Mouse (Mus musculus): ENCODE measurements around the gene Hnrnpul2. TPM values are rescaled to one million over a fixed set of nuclear protein-coding genes. Genes with fewer than 3 reads are reported as not detected.

Gene Hnrnpul2
- polyA plus RNA-seq, 1 experiment from 2014 or later: 3.6 TPM

DNA sequence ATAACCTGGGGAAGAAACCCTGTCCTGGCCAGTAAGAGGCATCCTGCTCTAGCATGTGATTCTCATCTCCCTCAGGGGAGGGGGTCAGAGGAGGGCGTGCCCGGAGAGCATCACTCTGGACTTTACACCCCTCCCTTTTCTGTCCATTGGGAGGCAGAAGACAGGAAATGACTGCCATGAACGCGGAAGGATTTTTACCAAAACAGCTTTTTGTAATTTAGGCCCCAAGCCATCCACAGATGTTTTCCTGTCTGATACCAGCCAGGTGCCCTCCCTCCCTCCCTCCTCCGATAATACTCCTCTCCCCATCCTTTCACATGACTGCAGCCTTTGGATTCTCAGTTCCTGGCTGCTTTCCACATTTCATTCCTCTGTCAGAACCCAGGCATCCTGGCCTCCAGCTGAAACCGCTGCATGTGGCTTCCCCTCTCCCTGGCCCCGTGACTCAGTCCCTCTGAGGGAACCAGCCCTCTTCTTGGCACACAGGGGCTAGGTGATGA, 30.6 kb downstream of the Hnrnpul2 start, which contains the start of gene Lrrn4cl:
TSS of gene Lrrn4cl (plus strand) at position 367 of the 500 bp plus-strand sequence.
- peak within 1 kb of the TSS; percentile 61 for H3K27ac ChIP-seq (replicated peaks)
- ATAC-seq (ENCODE audit: low FRiP score, low TSS enrichment): peak; percentile 88
- peak; percentile 46 for DNase-seq (ENCODE audit: low spot score)
- 16% methylated on average over 7 of the region's 7 CpGs for WGBS
- no peak within 1 kb of the TSS for H3K4me3 ChIP-seq (ENCODE audit: low read depth, low read length)
- H3K27me3 ChIP-seq (ENCODE audit: control insufficient read depth, insufficient read depth, low read length): no peaks in the 10 kb centered on the region
- H3K4me1 ChIP-seq (replicated peaks; ENCODE audit: control insufficient read depth, insufficient read depth): no peaks in the 10 kb centered on the region; the same call in 1 of the 2 replicates
- peak within 1 kb of the TSS; percentile 35; the same call in 1 of the 2 replicates for H3K9ac ChIP-seq (ENCODE audit: low read length)
- TF ChIP-seq EP300 (optimal IDR thresholded peaks at IDR 0.05) (no peak), CTCF (IDR thresholded peaks at IDR 0.05; ENCODE audit: low read depth) (peak; percentile 27)
- peak within 1 kb of the TSS; percentile 14; the same call in 1 of the 2 replicates for H3K4me2 ChIP-seq (replicated peaks; ENCODE audit: low read depth)
- H3K9me3 ChIP-seq (ENCODE audit: control insufficient read depth, low read length): no peaks in the 10 kb centered on the region
- peaks cover 13% of the 10 kb centered on the region for H3K36me3 ChIP-seq (ENCODE audit: control insufficient read depth, insufficient read depth, low read length)

GRCm38 (mm10) chr19:8851639-8852038, 31.8 kb downstream of the Hnrnpul2 start:
- TF ChIP-seq EP300 (optimal IDR thresholded peaks at IDR 0.05): no peak
- peak; percentile 34; the same call in 1 of the 2 replicates for TF ChIP-seq CTCF (IDR thresholded peaks at IDR 0.05; ENCODE audit: low read depth)
- peak; percentile 52 for DNase-seq (ENCODE audit: low spot score)
- H3K27ac ChIP-seq (replicated peaks): no peak overlapping the region
- H3K9ac ChIP-seq (ENCODE audit: low read length): no peak overlapping the region
- no peaks in the 10 kb centered on the region for H3K27me3 ChIP-seq (ENCODE audit: control insufficient read depth, insufficient read depth, low read length)
- H3K36me3 ChIP-seq (ENCODE audit: control insufficient read depth, insufficient read depth, low read length): peaks cover 7% of the 10 kb centered on the region
- ATAC-seq (ENCODE audit: low FRiP score, low TSS enrichment): peak; percentile 34; the same call in 1 of the 2 replicates
- no peak overlapping the region for H3K4me2 ChIP-seq (replicated peaks; ENCODE audit: low read depth)
- no peak overlapping the region for H3K4me3 ChIP-seq (ENCODE audit: low read depth, low read length)
- 44% methylated on average over 7 of the region's 7 CpGs for WGBS
- no peaks in the 10 kb centered on the region for H3K9me3 ChIP-seq (ENCODE audit: control insufficient read depth, low read length)
- H3K4me1 ChIP-seq (replicated peaks; ENCODE audit: control insufficient read depth, insufficient read depth): no peaks in the 10 kb centered on the region; the same call in 1 of the 2 replicates

DNA sequence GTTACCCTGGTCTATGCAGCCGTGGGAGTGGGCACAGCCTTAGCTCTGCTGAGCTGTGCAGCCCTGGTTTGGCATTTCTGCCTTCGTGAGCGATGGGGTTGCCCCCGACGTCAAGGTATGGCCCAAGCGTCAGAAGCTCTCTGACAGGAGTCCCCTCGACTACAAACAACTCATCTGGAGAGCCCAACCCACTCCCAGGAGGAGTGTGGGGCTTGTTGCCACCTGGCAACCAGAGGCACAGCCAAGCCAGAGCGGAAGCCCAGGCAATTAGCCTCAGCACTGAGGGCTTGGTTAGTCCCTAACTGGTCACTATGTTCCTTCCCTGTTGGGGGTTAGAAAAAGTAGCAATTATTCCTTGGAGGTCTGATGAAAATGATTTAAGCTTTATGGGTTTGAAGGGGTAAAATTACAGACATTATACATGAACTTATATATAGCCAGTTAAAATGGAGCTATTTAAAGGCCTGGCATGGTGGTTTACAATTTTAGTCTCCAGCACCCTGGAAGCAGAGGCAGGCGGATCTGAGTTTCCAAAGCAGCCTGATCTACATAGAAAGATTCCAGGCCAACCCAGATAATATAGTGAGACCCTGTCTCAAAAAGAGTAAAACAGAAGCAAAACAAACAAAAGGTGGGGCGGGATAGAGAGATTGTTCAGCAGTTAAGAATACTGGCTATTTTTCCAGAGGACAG, 32.6 kb downstream of the Hnrnpul2 start:
- Histone ChIP-seq H3K27ac (replicated peaks) (no peak overlapping the region), H3K36me3 (ENCODE audit: control insufficient read depth, insufficient read depth, low read length) (peaks cover 2% of the 10 kb centered on the region), H3K4me3 (ENCODE audit: low read depth, low read length) (no peak overlapping the region), H3K9ac (ENCODE audit: low read length) (no peak overlapping the region), H3K4me2 (replicated peaks; ENCODE audit: low read depth) (no peak overlapping the region), H3K9me3 (ENCODE audit: control insufficient read depth, low read length) (no peaks in the 10 kb centered on the region), H3K4me1 (replicated peaks; ENCODE audit: control insufficient read depth, insufficient read depth) (no peaks in the 10 kb centered on the region; the same call in 1 of the 2 replicates), H3K27me3 (ENCODE audit: control insufficient read depth, insufficient read depth, low read length) (no peaks in the 10 kb centered on the region)
- DNase-seq (ENCODE audit: low spot score) (no peak), ATAC-seq (ENCODE audit: low FRiP score, low TSS enrichment) (no peak; the same call in 1 of the 2 replicates)
- TF ChIP-seq EP300 (optimal IDR thresholded peaks at IDR 0.05): no peak
- no peak for TF ChIP-seq CTCF (IDR thresholded peaks at IDR 0.05; ENCODE audit: low read depth)
- WGBS: 47% methylated on average over 10 of the region's 10 CpGs

DNA sequence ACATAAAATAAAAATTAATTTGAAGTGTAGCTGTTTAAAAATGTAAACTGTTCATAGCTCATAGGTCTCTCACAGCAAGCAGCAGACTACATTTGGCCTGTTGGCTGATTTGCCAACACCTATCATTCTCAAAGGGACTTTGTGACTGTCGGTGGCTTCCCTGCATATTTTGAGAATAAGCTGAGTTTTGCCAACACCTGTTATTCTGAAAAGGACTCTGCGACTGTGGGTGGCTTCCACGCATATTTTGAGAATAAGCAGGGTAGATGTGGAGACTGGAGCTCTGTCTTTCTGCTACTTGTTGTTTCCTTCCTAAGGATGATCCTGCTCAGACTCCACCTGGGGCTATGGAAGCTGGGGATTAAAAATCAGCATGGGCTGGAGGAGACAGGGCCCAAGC, 33.3 kb downstream of the Hnrnpul2 start:
- Histone ChIP-seq H3K4me2 (replicated peaks; ENCODE audit: low read depth) (no peak overlapping the region), H3K9me3 (ENCODE audit: control insufficient read depth, low read length) (no peaks in the 10 kb centered on the region), H3K36me3 (ENCODE audit: control insufficient read depth, insufficient read depth, low read length) (no peaks in the 10 kb centered on the region), H3K4me3 (ENCODE audit: low read depth, low read length) (no peak overlapping the region), H3K27me3 (ENCODE audit: control insufficient read depth, insufficient read depth, low read length) (no peaks in the 10 kb centered on the region), H3K9ac (ENCODE audit: low read length) (no peak overlapping the region), H3K27ac (replicated peaks) (no peak overlapping the region), H3K4me1 (replicated peaks; ENCODE audit: control insufficient read depth, insufficient read depth) (no peaks in the 10 kb centered on the region; the same call in 1 of the 2 replicates)
- DNase-seq (ENCODE audit: low spot score) (no peak), ATAC-seq (ENCODE audit: low FRiP score, low TSS enrichment) (no peak)
- TF ChIP-seq CTCF (IDR thresholded peaks at IDR 0.05; ENCODE audit: low read depth) (no peak), EP300 (optimal IDR thresholded peaks at IDR 0.05) (no peak)
- 83% methylated on average over 3 of the region's 3 CpGs for WGBS

DNA sequence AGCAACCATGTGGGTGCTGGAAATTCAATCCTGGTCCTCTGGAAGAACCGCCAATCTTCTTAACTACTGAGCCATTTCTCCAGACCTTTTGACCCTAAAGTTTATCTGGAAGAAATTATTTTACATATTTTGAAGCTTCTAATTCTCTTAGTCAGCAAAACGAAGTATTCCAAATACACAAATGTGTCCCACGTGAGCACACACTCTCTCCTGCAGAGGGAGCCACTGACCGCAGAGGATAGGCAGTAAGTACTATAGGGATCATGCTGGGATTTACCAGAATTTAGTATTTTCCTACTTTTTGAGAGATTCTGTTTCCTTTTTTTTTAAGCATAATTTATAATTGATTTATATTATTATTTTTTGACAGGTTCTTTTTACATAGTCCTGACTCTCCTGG, 37.9 kb downstream of the Hnrnpul2 start:
- Histone ChIP-seq H3K27me3 (ENCODE audit: control insufficient read depth, insufficient read depth, low read length) (no peaks in the 10 kb centered on the region), H3K27ac (replicated peaks) (no peak overlapping the region), H3K9ac (ENCODE audit: low read length) (no peak overlapping the region), H3K9me3 (ENCODE audit: control insufficient read depth, low read length) (no peaks in the 10 kb centered on the region), H3K4me1 (replicated peaks; ENCODE audit: control insufficient read depth, insufficient read depth) (no peaks in the 10 kb centered on the region), H3K4me3 (ENCODE audit: low read depth, low read length) (no peak overlapping the region), H3K4me2 (replicated peaks; ENCODE audit: low read depth) (no peak overlapping the region), H3K36me3 (ENCODE audit: control insufficient read depth, insufficient read depth, low read length) (no peaks in the 10 kb centered on the region)
- WGBS: 34% methylated on average over 4 of the region's 4 CpGs
- DNase-seq (ENCODE audit: low spot score) (peak; percentile 78), ATAC-seq (ENCODE audit: low FRiP score, low TSS enrichment) (0 out of 2 replicates have a peak, but pooled peaks have one; percentile 65)
- TF ChIP-seq EP300 (optimal IDR thresholded peaks at IDR 0.05) (no peak), CTCF (IDR thresholded peaks at IDR 0.05; ENCODE audit: low read depth) (peak; percentile 84)

GRCm38 (mm10) chr19:8859018-8859417, 39.2 kb downstream of the Hnrnpul2 start:
- Histone ChIP-seq H3K9ac (ENCODE audit: low read length) (no peak overlapping the region), H3K27ac (replicated peaks) (no peak overlapping the region), H3K4me2 (replicated peaks; ENCODE audit: low read depth) (no peak overlapping the region), H3K4me1 (replicated peaks; ENCODE audit: control insufficient read depth, insufficient read depth) (no peaks in the 10 kb centered on the region), H3K27me3 (ENCODE audit: control insufficient read depth, insufficient read depth, low read length) (no peaks in the 10 kb centered on the region), H3K9me3 (ENCODE audit: control insufficient read depth, low read length) (no peaks in the 10 kb centered on the region), H3K4me3 (ENCODE audit: low read depth, low read length) (no peak overlapping the region), H3K36me3 (ENCODE audit: control insufficient read depth, insufficient read depth, low read length) (no peaks in the 10 kb centered on the region)
- no peak for ATAC-seq (ENCODE audit: low FRiP score, low TSS enrichment)
- no peak for DNase-seq (ENCODE audit: low spot score)
- no peak for TF ChIP-seq EP300 (optimal IDR thresholded peaks at IDR 0.05)
- peak; percentile 70 for TF ChIP-seq CTCF (IDR thresholded peaks at IDR 0.05; ENCODE audit: low read depth)
- 13% methylated on average over 1 of the region's 1 CpGs for whole genome bisulfite sequencing

All from stomach, postnatal 0 days (tissue).